9 mouse cellular contexts compared by ENCODE assay signal in genomic region chr13:21831418-21832394, GRCm38 (mm10). TPM values are rescaled to one million over a fixed set of nuclear protein-coding genes. Genes with fewer than 3 reads are reported as not detected.
DNase-seq lines count a peak whose midpoint lies in the region; ATAC-seq and TF ChIP-seq lines count a peak whose summit lies in the region.
"Not testable (repeated sequence)": the region's sequence is repeated elsewhere in the genome, so short reads cannot be mapped to it uniquely, and the experiment has no call there.
"Had no signal": no experiment of that assay in that cellular context is flagged by ENCODE, and none has a peak within 500 bp of the region (broad histone marks: within the 10 kb centered on the region; RNA-seq: fewer than 3 reads in every experiment).

Gene Hist1h4n (minus strand): TSS chr13:21832196.

- ATAC-seq in embryonic facial prominence, embryonic 12.5 days (ENCODE audit: insufficient number of reproducible peaks, insufficient read depth, low FRiP score, low TSS enrichment) = peak; percentile 85
- peak; percentile 89 for ATAC-seq in hindbrain, embryonic 16.5 days
- peak; percentile 82 for ATAC-seq in lung, embryonic 14.5 days (ENCODE audit: insufficient read depth)
- ATAC-seq in neural tube, embryonic 13.5 days (ENCODE audit: low read depth) = peak; percentile 80

- H3K27me3 ChIP-seq in embryonic facial prominence, embryonic 12.5 days; hindbrain, embryonic 16.5 days (replicated peaks; ENCODE audit: control insufficient read depth, insufficient read depth, low read length); lung, embryonic 14.5 days (ENCODE audit: insufficient read depth, low read length); neural tube, embryonic 13.5 days: not testable (repeated sequence)

- peak within 1 kb of the TSS; percentile 43 for H3K4me2 ChIP-seq in embryonic facial prominence, embryonic 12.5 days (replicated peaks)
- peak within 1 kb of the TSS; percentile 43 for H3K4me2 ChIP-seq in hindbrain, embryonic 16.5 days (ENCODE audit: low read length)
- peak within 1 kb of the TSS; percentile 43 for H3K4me2 ChIP-seq in lung, embryonic 14.5 days
- H3K4me2 ChIP-seq in neural tube, embryonic 13.5 days = peak within 1 kb of the TSS; percentile 48

- WGBS in embryonic facial prominence, embryonic 12.5 days = under 1% methylated on average over 29 of the region's 58 CpGs
- WGBS in hindbrain, embryonic 16.5 days = under 1% methylated on average over 15 of the region's 58 CpGs
- under 1% methylated on average over 22 of the region's 58 CpGs for WGBS in lung, embryonic 14.5 days
- WGBS in neural tube, embryonic 13.5 days = under 1% methylated on average over 27 of the region's 58 CpGs

- not testable (repeated sequence) for TF ChIP-seq CTCF in lung, embryonic 14.5 days (IDR thresholded peaks at IDR 0.05; ENCODE audit: low read depth)

- peak within 1 kb of the TSS; percentile 73; the same call in 1 of the 2 replicates for H3K27ac ChIP-seq in embryonic facial prominence, embryonic 12.5 days
- not testable (repeated sequence) for H3K27ac ChIP-seq in hindbrain, embryonic 16.5 days (ENCODE audit: low read depth, low read length)
- H3K27ac ChIP-seq in lung, embryonic 14.5 days (ENCODE audit: low read depth) = peak within 1 kb of the TSS; percentile 60; the same call in 1 of the 2 replicates
- H3K27ac ChIP-seq in neural tube, embryonic 13.5 days (replicated peaks) = 0 out of 2 replicates have a peak within 1 kb of the TSS, but pooled peaks have one; percentile 62

- H3K36me3 ChIP-seq in embryonic facial prominence, embryonic 12.5 days; hindbrain, embryonic 16.5 days (ENCODE audit: control insufficient read depth, insufficient read depth, low read length); lung, embryonic 14.5 days (ENCODE audit: insufficient read depth); neural tube, embryonic 13.5 days: not testable (repeated sequence)

- peak within 1 kb of the TSS; percentile 23; the same call in 1 of the 2 replicates for H3K4me3 ChIP-seq in embryonic facial prominence, embryonic 12.5 days
- H3K4me3 ChIP-seq in hindbrain, embryonic 16.5 days (ENCODE audit: low read length) = not testable (repeated sequence)
- peak within 1 kb of the TSS; percentile 19; the same call in 1 of the 2 replicates for H3K4me3 ChIP-seq in lung, embryonic 14.5 days (ENCODE audit: low read depth, low read length)
- H3K4me3 ChIP-seq in neural tube, embryonic 13.5 days = peak within 1 kb of the TSS; percentile 23

- peak; percentile 58 to 84 for DNase-seq in adrenal gland, adult (ENCODE audit: inconsistent age in 2 of 2, low spot score in 1 of 2)
- DNase-seq in gonadal fat pad, adult 2 months (ENCODE audit: low read depth); layer of hippocampus, postnatal 25 days (ENCODE audit: extremely low spot score in 1 of 2, low spot score in 1 of 2); lung, embryonic 14.5 days: not testable (repeated sequence)
- DNase-seq in thymus, postnatal 10 days (ENCODE audit: low spot score in 2 of 2) = peak; percentile 39 to 42

- H3K4me1 ChIP-seq in embryonic facial prominence, embryonic 12.5 days; hindbrain, embryonic 16.5 days (ENCODE audit: control insufficient read depth, insufficient read depth, low read depth, low read length); lung, embryonic 14.5 days (ENCODE audit: insufficient read depth); neural tube, embryonic 13.5 days (replicated peaks): not testable (repeated sequence)

- not testable (repeated sequence) for H3K9ac ChIP-seq in embryonic facial prominence, embryonic 12.5 days; hindbrain, embryonic 16.5 days (ENCODE audit: low read depth, low read length); lung, embryonic 14.5 days; neural tube, embryonic 13.5 days

- not testable (repeated sequence) for H3K9me3 ChIP-seq in embryonic facial prominence, embryonic 12.5 days; hindbrain, embryonic 16.5 days (ENCODE audit: control insufficient read depth, low read length); lung, embryonic 14.5 days (ENCODE audit: low read depth, low read length); neural tube, embryonic 13.5 days

RNA-seq across cellular contexts. Expression of gene Hist1h4n, which starts in this region (rescaled TPM):
- 18.0 and 19.5 TPM in 2 replicates for polyA plus RNA-seq in embryonic facial prominence, embryonic 12.5 days (2016; fragmentation: Nextera tagmentation; extraction: Ambion mirVana)
- 14.4 and 25.0 TPM in 2 replicates for polyA plus RNA-seq in gonadal fat pad, adult 2 months (2012; rRNA removed)
- polyA plus RNA-seq in hindbrain, embryonic 16.5 days (2015; fragmentation: Nextera tagmentation; extraction: Ambion mirVana) = 2.9 and 4.2 TPM in 2 replicates
- 10 to 100 TPM; 21.0 to 38.5 TPM for total RNA-seq in layer of hippocampus, postnatal 25 days (2021)
- polyA plus RNA-seq in lung, embryonic 14.5 days (2014; fragmentation: Nextera tagmentation; extraction: Ambion mirVana) = 31.8 and 32.5 TPM in 2 replicates
- polyA plus RNA-seq in neural tube, embryonic 13.5 days (2015; fragmentation: Nextera tagmentation; extraction: Ambion mirVana) = 7.0 and 7.5 TPM in 2 replicates
- polyA plus RNA-seq: macrophage had no signal
